In genomic region chr11:58636376-58636977, GRCm38 (mm10) we compare ENCODE assay signal across 10 mouse cellular contexts. TPM values are rescaled to one million over a fixed set of nuclear protein-coding genes. Genes with fewer than 3 reads are reported as not detected.
A peak's percentile ranks its signal among the peaks of the same experiment; 100 is the strongest.
DNase-seq lines count a peak whose midpoint lies in the region; ATAC-seq lines count a peak whose summit lies in the region.
"Had no signal": no experiment of that assay in that cellular context is flagged by ENCODE, and none has a peak within 500 bp of the region (broad histone marks: within the 10 kb centered on the region; RNA-seq: fewer than 3 reads in every experiment).

No protein-coding gene starts in this region.

- DNase-seq in liver (peak; percentile 78), ZHBTc4 (ENCODE audit: low read depth, low spot score) (peak; percentile 69)
- DNase-seq in embryo, embryonic 10.5 days (ENCODE audit: low spot score), result peak; percentile 71
- DNase-seq in lung, adult 18-20 months, result peak; percentile 19 to 20
- DNase-seq in ovary, postnatal 36 days (ENCODE audit: low spot score), result peak; percentile 50
- DNase-seq in yolk sac, embryonic 10.5 days (ENCODE audit: low spot score), result peak; percentile 22

- 1% methylated on average over 4 of the region's 4 CpGs for WGBS in liver, embryonic 12.5 days (ENCODE audit: insufficient replicate concordance)

- H3K27ac ChIP-seq in liver, embryonic 12.5 days, result no peak overlapping the region

- 0 out of 2 replicates have a peak, but pooled peaks cover 12% of the 10 kb centered on the region for H3K27me3 ChIP-seq in liver, embryonic 12.5 days (replicated peaks)

- no peaks in the 10 kb centered on the region for H3K36me3 ChIP-seq in liver, embryonic 12.5 days

- no peak overlapping the region for H3K9ac ChIP-seq in liver, embryonic 12.5 days

- H3K4me3 ChIP-seq in liver, embryonic 12.5 days, result no peak overlapping the region

- H3K4me2 ChIP-seq in liver, embryonic 12.5 days, result no peak overlapping the region; the same call in 1 of the 2 replicates

- ATAC-seq in liver, embryonic 12.5 days, result no peak
- ATAC-seq in inflammation-experienced regulatory T-cells, adult 6 months, result peak; percentile 46

- no peaks in the 10 kb centered on the region for H3K9me3 ChIP-seq in liver, embryonic 12.5 days (replicated peaks)

- H3K4me1 ChIP-seq in liver, embryonic 12.5 days, result peaks cover 35% of the 10 kb centered on the region

RNA-seq across cellular contexts. Expression of gene Trim58, which starts 3.8 kb away (rescaled TPM):
- 9.2 and 10.1 TPM in 2 replicates for polyA plus RNA-seq in liver, embryonic 12.5 days (2016; fragmentation: Nextera tagmentation; extraction: Ambion mirVana)
- not detected for polyA plus RNA-seq in inflammation-experienced regulatory T-cells, adult 6 months (2017; shearing (Covaris generic))
- polyA plus RNA-seq: gonadal fat pad, adult 2 months had no signal

RNA-seq across cellular contexts. Expression of gene Olfr323, which starts 6.2 kb away (rescaled TPM):
- not detected in 2 replicates for polyA plus RNA-seq in liver, embryonic 12.5 days (2016; fragmentation: Nextera tagmentation; extraction: Ambion mirVana)
- not detected for polyA plus RNA-seq in inflammation-experienced regulatory T-cells, adult 6 months (2017; shearing (Covaris generic))
- polyA plus RNA-seq: gonadal fat pad, adult 2 months had no signal

RNA-seq across cellular contexts. Expression of gene 2210407C18Rik, which starts 20.6 kb away (rescaled TPM):
- not detected in 2 replicates for polyA plus RNA-seq in liver, embryonic 12.5 days (2016; fragmentation: Nextera tagmentation; extraction: Ambion mirVana)
- not detected for polyA plus RNA-seq in inflammation-experienced regulatory T-cells, adult 6 months (2017; shearing (Covaris generic))
- polyA plus RNA-seq: gonadal fat pad, adult 2 months had no signal

RNA-seq across cellular contexts. Expression of gene Olfr322, which starts 22.1 kb away (rescaled TPM):
- not detected in 2 replicates for polyA plus RNA-seq in liver, embryonic 12.5 days (2016; fragmentation: Nextera tagmentation; extraction: Ambion mirVana)
- polyA plus RNA-seq in inflammation-experienced regulatory T-cells, adult 6 months (2017; shearing (Covaris generic)), result not detected
- polyA plus RNA-seq: gonadal fat pad, adult 2 months; stomach, embryonic 16.5 days had no signal

RNA-seq across cellular contexts. Expression of gene Olfr324, which starts 41.6 kb away (rescaled TPM):
- polyA plus RNA-seq in liver, embryonic 12.5 days (2016; fragmentation: Nextera tagmentation; extraction: Ambion mirVana), result not detected in 2 replicates
- not detected for polyA plus RNA-seq in inflammation-experienced regulatory T-cells, adult 6 months (2017; shearing (Covaris generic))
- polyA plus RNA-seq: gonadal fat pad, adult 2 months; stomach, embryonic 16.5 days had no signal

Comparison
In these comparisons a context has a peak if more than half of its experiments do, and no peak if none do; other contexts are left out.
1. DNase-seq: peak in every context shown above with its lines; median percentile 78 in liver; 71 in embryo, embryonic 10.5 days; 69 in ZHBTc4; 50 in ovary, postnatal 36 days; 22 in yolk sac, embryonic 10.5 days; 20 in lung, adult 18-20 months.